Mouse (Mus musculus) heart, embryonic 16.5 days (tissue): Measurements from ENCODE around the gene Rex1bd. TPM values are rescaled to one million over a fixed set of nuclear protein-coding genes. Genes with fewer than 3 reads are reported as not detected.
A peak's percentile ranks its signal among the peaks of the same experiment; 100 is the strongest.

Experiments used
- ATAC-seq: fragments of 200-750 bp; cut with Nextera tagmentation; replicated peaks from 2 replicates; pipeline ENCODE4 v1.8.0; 2017; ENCODE audit warnings: moderate number of reproducible peaks; ENCODE audit not compliant: insufficient read depth, low FRiP score; ENCODE audit errors: extremely low read depth
- H3K27ac ChIP-seq: fragments of 300-500 bp; sonication (generic); 2 replicates; pipeline ENCODE4 v1.5.1; 2014; ENCODE audit warnings: mild to moderate bottlenecking, low read length, control low read depth, moderate library complexity
- H3K27me3 ChIP-seq: fragments of 300-500 bp; sonication (generic); 2 replicates; pipeline ENCODE4 v1.6.1; 2014; ENCODE audit warnings: low read length, mixed read lengths; ENCODE audit not compliant: control insufficient read depth, insufficient read depth
- H3K36me3 ChIP-seq: fragments of 300-500 bp; sonication (generic); 2 replicates; pipeline ENCODE4 v1.6.1; 2014; ENCODE audit not compliant: control insufficient read depth, insufficient read depth
- H3K4me1 ChIP-seq: fragments of 300-500 bp; sonication (generic); 2 replicates; pipeline ENCODE4 v1.6.1; 2014; ENCODE audit warnings: low read length, mixed read lengths; ENCODE audit not compliant: control insufficient read depth, insufficient read depth
- H3K4me2 ChIP-seq: fragments of 300-500 bp; sonication (generic); 2 replicates; pipeline ENCODE4 v1.6.1; 2014; ENCODE audit warnings: low read depth, mild to moderate bottlenecking, control low read depth, low read length
- H3K4me3 ChIP-seq: fragments of 300-500 bp; sonication (generic); 2 replicates; pipeline ENCODE4 v1.5.1; 2014; ENCODE audit warnings: mild to moderate bottlenecking, control low read depth, low read length
- H3K9ac ChIP-seq: fragments of 300-500 bp; sonication (generic); 2 replicates; pipeline ENCODE4 v1.6.1; 2014; ENCODE audit warnings: low read length, control low read depth
- H3K9me3 ChIP-seq: fragments of 300-500 bp; sonication (generic); replicated peaks from 2 replicates; pipeline ENCODE4 v1.6.1; 2016; ENCODE audit warnings: low read length; ENCODE audit not compliant: control insufficient read depth
- WGBS: fragments of 180-500 bp; shearing (Covaris S2); extraction: QIAGEN DNeasy Blood & Tissue Kit; methylation state at CpG from one replicate; pipeline ENCODE4 v1.1.7; 2014; 5-methylcytosine and 5-hydroxymethylcytosine counted together
- polyA plus RNA-seq: library from polyadenylated mRNA; unstranded; fragments of >200 nt; fragmentation: Nextera tagmentation; extraction: Ambion mirVana; gene quantifications from 2 replicates; pipeline ENCODE4 v1.2.1, GENCODE M21; 2015

The Rex1bd gene
- polyA plus RNA-seq, 1 experiment from 2014 or later: 122 TPM

DNA sequence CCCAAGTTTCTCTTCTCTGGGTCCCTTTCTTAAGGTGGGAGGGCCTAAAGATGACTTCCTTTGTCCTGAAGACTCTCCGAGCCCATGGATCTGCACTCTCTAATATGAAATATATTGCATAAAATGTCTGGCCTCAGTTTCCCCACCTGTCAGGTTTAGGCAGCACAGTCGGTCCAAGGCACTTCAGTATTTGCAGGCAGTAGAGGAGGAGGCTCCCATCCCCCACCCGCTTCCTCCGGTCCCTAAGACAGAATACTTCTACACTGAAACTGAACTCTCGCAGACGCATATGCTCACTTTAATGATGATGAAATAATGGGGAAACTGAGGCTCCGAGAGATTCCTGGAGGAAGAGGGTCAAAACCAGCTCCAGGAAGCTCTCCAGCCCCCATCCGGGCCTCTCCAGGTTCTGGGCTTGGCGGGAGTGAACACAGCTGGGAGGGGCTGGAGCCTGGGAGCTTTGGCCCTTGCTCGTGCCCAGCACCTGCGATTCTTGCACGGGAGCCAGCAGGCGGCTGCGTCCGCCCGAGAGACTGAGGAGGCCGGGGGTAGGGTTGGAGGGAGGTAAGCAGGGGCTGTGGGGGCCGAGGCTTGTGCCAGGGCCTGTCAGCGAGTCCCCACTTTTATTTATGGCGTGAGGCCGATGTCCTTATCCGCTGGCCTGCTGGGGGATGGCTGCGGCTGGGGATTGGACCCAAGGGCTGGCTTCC is 4.6 kb downstream of the Rex1bd start:
- H3K9me3 ChIP-seq: no peaks in the 10 kb centered on the region
- H3K36me3 ChIP-seq: no peaks in the 10 kb centered on the region
- H3K9ac ChIP-seq: peak overlapping the region; percentile 2; the same call in 1 of the 2 replicates
- 0 out of 2 replicates have a peak overlapping the region, but pooled peaks have one; percentile 1 for H3K4me3 ChIP-seq
- 15% methylated on average over 23 of the region's 23 CpGs for WGBS
- peaks cover 21% of the 10 kb centered on the region for H3K4me1 ChIP-seq
- peaks cover 51% of the 10 kb centered on the region for H3K27me3 ChIP-seq
- no peak overlapping the region for H3K27ac ChIP-seq
- ATAC-seq: no peak
- H3K4me2 ChIP-seq: peak overlapping the region; percentile 31

GRCm38 (mm10) chr8:70500386-70501301 is 5.9 kb downstream of the Rex1bd start:
- Histone ChIP-seq H3K27ac (no peak overlapping the region), H3K27me3 (peaks cover 65% of the 10 kb centered on the region), H3K4me3 (no peak overlapping the region), H3K4me2 (peak overlapping the region; percentile 31; the same call in 1 of the 2 replicates), H3K9me3 (no peaks in the 10 kb centered on the region), H3K4me1 (peaks cover 17% of the 10 kb centered on the region), H3K9ac (no peak overlapping the region), H3K36me3 (no peaks in the 10 kb centered on the region)
- no peak for ATAC-seq
- WGBS: 9% methylated on average over 39 of the region's 39 CpGs

- Histone ChIP-seq H3K9ac (no peak overlapping the region), H3K4me1 (peaks cover 17% of the 10 kb centered on the region), H3K9me3 (no peaks in the 10 kb centered on the region), H3K27ac (no peak overlapping the region), H3K4me2 (no peak overlapping the region), H3K36me3 (no peaks in the 10 kb centered on the region), H3K4me3 (no peak overlapping the region), H3K27me3 (peaks cover 92% of the 10 kb centered on the region)
- 9% methylated on average over 12 of the region's 12 CpGs for WGBS
- no peak for ATAC-seq
Measured at GRCm38 (mm10) chr8:70495771-70496062, 10.8 kb downstream of the Rex1bd start.

DNA sequence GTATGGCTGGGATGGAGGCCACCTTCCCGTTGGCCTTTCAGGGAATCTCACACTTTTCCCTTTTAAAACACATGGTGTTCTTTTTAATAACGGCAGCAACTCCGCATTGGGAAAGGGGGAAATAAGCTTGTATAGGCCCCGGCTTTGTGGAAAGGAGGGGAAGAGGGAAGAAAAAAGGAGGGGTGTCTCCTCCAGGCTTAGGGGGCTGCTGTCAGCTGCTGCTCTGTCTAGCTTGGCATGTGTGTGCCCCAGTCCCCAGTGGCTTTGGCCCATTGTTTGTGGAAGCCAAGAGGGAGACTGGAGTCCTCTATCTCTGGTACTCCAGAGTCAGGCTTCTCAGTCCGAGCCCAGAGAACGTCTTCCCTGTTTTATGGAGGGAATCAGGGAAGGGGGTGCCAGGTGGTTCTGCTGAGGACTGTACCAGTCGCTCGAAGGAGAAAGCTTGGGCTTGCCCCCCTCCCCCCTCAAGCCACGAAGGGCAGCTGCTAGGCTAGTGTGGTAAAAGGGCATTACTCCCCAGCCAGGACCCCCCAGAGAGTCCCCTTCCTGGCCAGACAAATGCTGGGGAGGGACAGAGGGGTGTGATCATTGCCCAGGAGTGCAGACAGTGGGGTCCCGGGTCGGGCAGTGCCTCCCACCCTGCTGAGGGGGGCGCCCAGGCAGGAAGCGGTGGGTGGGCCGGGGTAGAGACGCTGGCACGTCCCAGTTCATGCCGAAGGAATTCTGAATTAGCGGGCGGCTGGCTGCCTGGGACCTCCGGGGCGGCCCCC is 11.4 kb downstream of the Rex1bd start:
- peaks cover 95% of the 10 kb centered on the region for H3K27me3 ChIP-seq
- no peak overlapping the region for H3K9ac ChIP-seq
- no peak for ATAC-seq
- no peaks in the 10 kb centered on the region for H3K36me3 ChIP-seq
- no peak overlapping the region for H3K4me2 ChIP-seq
- H3K4me3 ChIP-seq: no peak overlapping the region
- H3K27ac ChIP-seq: no peak overlapping the region
- WGBS: 5% methylated on average over 21 of the region's 21 CpGs
- peaks cover 17% of the 10 kb centered on the region for H3K4me1 ChIP-seq
- no peaks in the 10 kb centered on the region for H3K9me3 ChIP-seq

- H3K9ac ChIP-seq: no peak overlapping the region
Measured at GRCm38 (mm10) chr8:70494416-70494945, 12.1 kb downstream of the Rex1bd start.

DNA sequence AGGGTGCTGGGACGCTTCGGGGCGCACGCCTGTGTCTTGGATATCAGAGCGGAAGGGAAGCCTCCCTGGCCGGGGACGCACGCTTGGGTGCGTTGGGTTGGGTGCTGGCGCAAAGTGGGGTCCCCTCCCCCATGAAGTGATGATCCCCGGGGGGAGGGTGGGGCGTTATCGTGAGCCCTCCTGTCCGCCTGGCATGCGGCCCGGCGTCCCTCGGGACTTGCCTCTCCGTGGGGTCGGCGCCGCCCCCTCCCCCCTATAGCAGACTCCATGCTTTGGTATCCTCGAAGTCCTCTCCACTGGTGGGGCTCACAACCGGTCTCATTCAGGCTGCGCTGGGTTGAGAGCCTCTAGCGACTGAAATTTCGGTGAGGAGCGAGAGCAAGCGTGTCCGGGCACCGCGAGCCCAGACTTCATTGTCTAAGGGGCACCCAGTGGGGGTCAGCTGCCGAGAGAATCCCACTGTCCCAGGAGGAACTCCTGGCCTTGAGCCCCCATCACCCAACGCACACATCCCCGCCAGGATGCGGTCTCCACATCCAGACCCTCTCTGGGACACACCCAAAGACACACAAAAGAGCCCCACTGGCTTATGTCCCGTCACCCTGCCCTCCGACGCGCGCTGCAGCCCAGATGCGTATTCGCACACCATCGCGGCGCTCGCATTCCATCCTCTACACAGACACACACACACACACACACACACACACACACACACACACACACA is 12.7 kb downstream of the Rex1bd start:
- Histone ChIP-seq H3K4me3 (peak overlapping the region; percentile 52), H3K4me1 (peaks cover 25% of the 10 kb centered on the region), H3K9me3 (no peaks in the 10 kb centered on the region), H3K9ac (peak overlapping the region; percentile 51; the same call in 1 of the 2 replicates), H3K27me3 (peaks cover 95% of the 10 kb centered on the region), H3K4me2 (peak overlapping the region; percentile 71; the same call in 1 of the 2 replicates), H3K27ac (no peak overlapping the region), H3K36me3 (no peaks in the 10 kb centered on the region)
- no peak for ATAC-seq
- WGBS: 2% methylated on average over 47 of the region's 47 CpGs

More at GRCm38 (mm10) chr8:70494416-70494945, 12.1 kb downstream of the Rex1bd start:
- Histone ChIP-seq H3K27me3 (peaks cover 95% of the 10 kb centered on the region), H3K4me3 (peak overlapping the region; percentile 17; the same call in 1 of the 2 replicates), H3K9me3 (no peaks in the 10 kb centered on the region), H3K4me1 (peaks cover 19% of the 10 kb centered on the region), H3K27ac (no peak overlapping the region), H3K36me3 (no peaks in the 10 kb centered on the region), H3K4me2 (peak overlapping the region; percentile 13; the same call in 1 of the 2 replicates)
- 3% methylated on average over 28 of the region's 28 CpGs for WGBS
- no peak for ATAC-seq

DNA sequence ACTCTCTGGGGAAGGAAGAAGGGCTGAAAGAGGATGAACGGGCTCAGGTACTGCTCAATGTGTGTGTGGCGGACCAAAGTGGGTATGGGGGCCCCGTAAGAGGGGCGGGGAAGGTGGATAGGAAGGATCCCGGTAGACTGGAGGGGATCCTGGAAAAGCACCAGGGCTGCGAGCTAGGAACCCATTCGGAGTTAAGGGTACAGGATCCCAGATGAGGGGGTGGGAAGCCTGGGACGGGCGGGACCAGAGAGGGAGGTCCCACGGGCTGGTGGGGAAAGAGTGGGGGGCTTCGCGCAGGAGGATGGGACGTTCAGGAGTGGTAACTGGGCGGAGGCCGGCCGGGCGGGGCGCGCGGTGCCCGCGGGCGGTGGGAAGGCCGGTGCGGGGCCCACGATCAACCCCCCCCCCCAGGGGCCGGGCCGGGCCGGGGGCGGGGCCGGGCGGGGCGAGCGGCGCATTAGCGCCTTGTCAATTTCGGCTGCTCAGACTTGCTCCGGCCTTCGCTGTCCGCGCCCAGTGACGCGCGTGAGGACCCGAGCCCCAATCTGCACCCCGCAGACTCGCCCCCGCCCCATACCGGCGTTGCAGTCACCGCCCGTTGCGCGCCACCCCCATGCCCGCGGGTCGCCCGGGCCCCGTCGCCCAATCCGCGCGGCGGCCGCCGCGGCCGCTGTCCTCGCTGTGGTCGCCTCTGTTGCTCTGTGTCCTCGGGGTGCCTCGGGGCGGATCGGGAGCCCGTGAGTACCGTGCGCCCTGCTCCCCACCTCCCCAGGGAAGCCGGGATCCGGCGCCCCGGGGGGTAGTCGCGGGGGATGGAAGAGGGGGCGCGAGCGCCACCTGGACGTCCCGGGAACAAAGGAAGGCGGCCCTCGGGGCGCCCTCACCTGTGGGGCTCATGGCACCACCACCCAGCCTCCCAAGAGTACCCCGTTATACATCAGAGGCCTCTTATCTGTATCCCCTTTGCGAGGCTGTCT is 13.6 kb downstream of the Rex1bd start, which contains the start of gene Crlf1:
TSS of gene Crlf1 (plus strand) at position 495 of the 977 bp plus-strand sequence.
- no peak; the same call in 1 of the 2 replicates for ATAC-seq
- no peaks in the 10 kb centered on the region for H3K36me3 ChIP-seq
- H3K9me3 ChIP-seq: no peaks in the 10 kb centered on the region
- H3K27ac ChIP-seq: no peak within 1 kb of the TSS
- H3K4me2 ChIP-seq: peak within 1 kb of the TSS; percentile 71
- peak within 1 kb of the TSS; percentile 51 for H3K9ac ChIP-seq
- peaks cover 95% of the 10 kb centered on the region for H3K27me3 ChIP-seq
- peaks cover 32% of the 10 kb centered on the region for H3K4me1 ChIP-seq
- H3K4me3 ChIP-seq: peak within 1 kb of the TSS; percentile 52
- WGBS: 1% methylated on average over 73 of the region's 93 CpGs
